Mouse (Mus musculus) midbrain, postnatal 0 days (tissue): ENCODE data around the gene Socs7. TPM values are rescaled to one million over a fixed set of nuclear protein-coding genes. Genes with fewer than 3 reads are reported as not detected.

ENCODE experiments used
- ATAC-seq: fragments of 200-750 bp; cut with Nextera tagmentation; 2 replicates; pipeline ENCODE4 v1.8.0; 2017; ENCODE audit warnings: moderate number of reproducible peaks, mild to moderate bottlenecking, moderate TSS enrichment, moderate library complexity; ENCODE audit not compliant: low FRiP score
- DNase-seq: peaks from one replicate; pipeline ENCODE4 v3.0.0-alpha.2; 2015; ENCODE audit warnings: low spot score
- H3K27ac ChIP-seq: fragments of 300-500 bp; sonication (generic); 2 replicates; pipeline ENCODE4 v1.5.1; 2014; ENCODE audit warnings: low read depth, mild to moderate bottlenecking, low read length, mixed read lengths
- H3K27me3 ChIP-seq: fragments of 300-500 bp; sonication (generic); 2 replicates; pipeline ENCODE4 v1.6.1; 2014; ENCODE audit warnings: low read length, control low read depth, mixed read lengths; ENCODE audit not compliant: insufficient read depth
- H3K36me3 ChIP-seq: fragments of 300-500 bp; sonication (generic); 2 replicates; pipeline ENCODE4 v1.6.1; 2014; ENCODE audit warnings: low read length, control low read depth, mixed read lengths; ENCODE audit not compliant: insufficient read depth
- H3K4me1 ChIP-seq: fragments of 300-500 bp; sonication (generic); 2 replicates; pipeline ENCODE4 v1.6.1; 2014; ENCODE audit warnings: mild to moderate bottlenecking, control low read depth, antibody characterized with exemption, low read length, mixed read lengths; ENCODE audit not compliant: insufficient read depth
- H3K4me2 ChIP-seq: fragments of 300-500 bp; sonication (generic); 2 replicates; pipeline ENCODE4 v1.6.1; 2014; ENCODE audit warnings: low read depth, mild to moderate bottlenecking, low read length, mixed read lengths; ENCODE audit not compliant: poor library complexity, severe bottlenecking
- H3K4me3 ChIP-seq: fragments of 300-500 bp; sonication (generic); 2 replicates; pipeline ENCODE4 v1.5.1; 2014; ENCODE audit warnings: low read depth, mild to moderate bottlenecking, low read length, moderate library complexity
- H3K9ac ChIP-seq: fragments of 300-500 bp; sonication (generic); replicated peaks from 2 replicates; pipeline ENCODE4 v1.6.1; 2014; ENCODE audit warnings: mild to moderate bottlenecking, low read length, moderate library complexity, mixed read lengths; ENCODE audit not compliant: poor library complexity, severe bottlenecking
- H3K9me3 ChIP-seq: fragments of 300-500 bp; sonication (generic); 2 replicates; pipeline ENCODE4 v1.6.1; 2016; ENCODE audit warnings: low read length, control low read depth
- CTCF ChIP-seq: IDR thresholded peaks from 2 replicates; pipeline ENCODE4 v1.5.1; 2016; ENCODE audit warnings: antibody characterized with exemption, mild to moderate bottlenecking
- WGBS: fragments of 180-500 bp; shearing (Covaris S2); extraction: QIAGEN DNeasy Blood & Tissue Kit; methylation state at CpG from one replicate; pipeline ENCODE4 v1.1.7; 2014; 5-methylcytosine and 5-hydroxymethylcytosine counted together
- polyA plus RNA-seq: library from polyadenylated mRNA; unstranded; fragments of >200 nt; fragmentation: Nextera tagmentation; extraction: Ambion mirVana; gene quantifications from 2 replicates; pipeline ENCODE4 v1.2.1, GENCODE M21; 2015
- total RNA-seq: library from RNA; depleted of rRNA; stranded (reverse); fragments of >200 nt; gene quantifications from 2 replicates; pipeline ENCODE4 v1.2.3, GENCODE M21; 2014

Gene Socs7
- total and polyA plus RNA-seq, 2 experiments from 2014 or later, result 7.4 to 54.9 TPM

GRCm38 (mm10) chr11:97333044-97333443 is 29.3 kb upstream of the Socs7 start:
- no peak for TF ChIP-seq CTCF
- Histone ChIP-seq H3K27me3 (no peaks in the 10 kb centered on the region), H3K4me2 (no peak overlapping the region), H3K27ac (no peak overlapping the region), H3K36me3 (peaks cover 10% of the 10 kb centered on the region; the same call in 1 of the 2 replicates), H3K9ac (no peak overlapping the region), H3K9me3 (no peaks in the 10 kb centered on the region), H3K4me3 (no peak overlapping the region), H3K4me1 (no peaks in the 10 kb centered on the region)
- DNase-seq (no peak), ATAC-seq (no peak)
- WGBS, result 50% methylated on average over 9 of the region's 9 CpGs

GRCm38 (mm10) chr11:97333896-97334295 is 28.5 kb upstream of the Socs7 start:
- Histone ChIP-seq H3K36me3 (peaks cover 5% of the 10 kb centered on the region; the same call in 1 of the 2 replicates), H3K9ac (no peak overlapping the region), H3K4me1 (no peaks in the 10 kb centered on the region), H3K4me2 (no peak overlapping the region), H3K9me3 (no peaks in the 10 kb centered on the region), H3K27me3 (no peaks in the 10 kb centered on the region), H3K27ac (no peak overlapping the region), H3K4me3 (no peak overlapping the region)
- no peak for TF ChIP-seq CTCF
- ATAC-seq, result no peak
- DNase-seq, result no peak
- 71% methylated on average over 1 of the region's 1 CpGs for WGBS

GRCm38 (mm10) chr11:97334400-97334799 is 28.0 kb upstream of the Socs7 start:
- Histone ChIP-seq H3K4me2 (no peak overlapping the region), H3K9ac (no peak overlapping the region), H3K27me3 (no peaks in the 10 kb centered on the region), H3K27ac (no peak overlapping the region), H3K4me1 (no peaks in the 10 kb centered on the region), H3K9me3 (no peaks in the 10 kb centered on the region), H3K4me3 (no peak overlapping the region), H3K36me3 (peaks cover 2% of the 10 kb centered on the region; the same call in 1 of the 2 replicates)
- 89% methylated on average over 9 of the region's 9 CpGs for WGBS
- ATAC-seq (no peak), DNase-seq (no peak)
- TF ChIP-seq CTCF, result no peak

- ATAC-seq, result no peak
- no peak for TF ChIP-seq CTCF
- H3K9ac ChIP-seq, result no peak overlapping the region
- H3K4me2 ChIP-seq, result no peak overlapping the region
- 61% methylated on average over 6 of the region's 6 CpGs for WGBS
- H3K4me3 ChIP-seq, result no peak overlapping the region
- no peaks in the 10 kb centered on the region for H3K9me3 ChIP-seq
- no peak overlapping the region for H3K27ac ChIP-seq
- peaks cover 2% of the 10 kb centered on the region; the same call in 1 of the 2 replicates for H3K36me3 ChIP-seq
- no peak for DNase-seq
- H3K27me3 ChIP-seq, result no peaks in the 10 kb centered on the region
- H3K4me1 ChIP-seq, result no peaks in the 10 kb centered on the region
Observed at GRCm38 (mm10) chr11:97336238-97336637, 26.1 kb upstream of the Socs7 start.

GRCm38 (mm10) chr11:97336751-97337345 is 25.5 kb upstream of the Socs7 start:
- no peak for ATAC-seq
- Histone ChIP-seq H3K4me3 (no peak overlapping the region), H3K9me3 (no peaks in the 10 kb centered on the region), H3K9ac (no peak overlapping the region), H3K27me3 (no peaks in the 10 kb centered on the region), H3K36me3 (peaks cover 2% of the 10 kb centered on the region; the same call in 1 of the 2 replicates), H3K4me2 (no peak overlapping the region), H3K27ac (no peak overlapping the region), H3K4me1 (no peaks in the 10 kb centered on the region)
- WGBS, result 75% methylated on average over 14 of the region's 14 CpGs
- TF ChIP-seq CTCF, result no peak
- no peak for DNase-seq

- H3K4me2 ChIP-seq, result no peak overlapping the region
- no peak overlapping the region for H3K27ac ChIP-seq
- no peak overlapping the region for H3K4me3 ChIP-seq
- ATAC-seq (no peak), DNase-seq (no peak)
- peaks cover 2% of the 10 kb centered on the region; the same call in 1 of the 2 replicates for H3K36me3 ChIP-seq
- H3K27me3 ChIP-seq, result no peaks in the 10 kb centered on the region
- no peak for TF ChIP-seq CTCF
- 86% methylated on average over 12 of the region's 12 CpGs for WGBS
- no peaks in the 10 kb centered on the region for H3K9me3 ChIP-seq
- H3K4me1 ChIP-seq, result no peaks in the 10 kb centered on the region
- no peak overlapping the region for H3K9ac ChIP-seq
Observed at GRCm38 (mm10) chr11:97337363-97337762, 25.0 kb upstream of the Socs7 start.
